Mouse (Mus musculus): ENCODE measurements at regions not wholly inside any gene's neighbourhood (a gene's known extent, or its start where the extent isn't known, plus 50 kb on each side); places are given as distances from the start of the nearest gene placed in this dataset.

- no peak for TF ChIP-seq CTCF (IDR thresholded peaks at IDR 0.05; ENCODE audit: low read depth)
- TF ChIP-seq EP300 (IDR thresholded peaks at IDR 0.05; ENCODE audit: low read depth) = no peak
Observed at GRCm38 (mm10) chr14:9475169-9475568, 809.1 kb upstream of the 4930452B06Rik start.
